Mouse (Mus musculus): ENCODE results near the gene Fbrs.
"Not testable (repeated sequence)": the region's sequence is repeated elsewhere in the genome, so short reads cannot be mapped to it uniquely, and the experiment has no call there.

Fbrs gene

DNA sequence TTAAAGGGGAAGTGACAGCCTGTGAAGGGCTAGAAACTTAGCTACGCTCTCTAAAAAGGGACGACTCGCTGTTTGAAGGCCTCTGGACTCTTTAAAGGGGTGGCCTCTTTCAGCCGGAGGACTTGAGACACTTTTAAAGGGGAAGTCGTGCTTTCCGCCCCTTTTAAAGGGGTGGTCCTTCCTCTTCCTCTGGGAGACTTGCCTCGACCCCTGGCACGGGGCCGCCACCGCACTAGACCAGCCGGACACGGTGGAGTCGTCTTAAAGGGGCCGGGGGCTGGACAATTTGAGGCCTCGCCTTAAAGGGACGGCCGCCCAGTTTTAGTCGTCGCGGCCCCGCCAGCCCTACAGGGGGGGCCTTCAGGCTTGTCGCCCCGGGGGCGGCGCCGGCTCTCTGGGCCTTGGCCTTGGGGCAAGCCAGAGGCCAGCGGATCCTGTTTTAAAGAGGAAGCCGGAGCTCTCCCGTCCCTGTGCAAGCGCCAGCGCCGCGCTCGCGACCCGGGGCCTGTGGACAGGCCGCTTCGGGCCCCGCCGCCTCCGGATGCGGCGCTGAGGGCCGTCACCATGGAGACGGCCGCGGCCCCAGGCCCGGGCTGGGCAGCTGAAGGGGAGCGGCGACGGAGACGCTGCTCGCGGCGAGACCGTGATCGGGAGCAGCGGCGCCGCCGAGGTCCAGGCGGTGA is at the start of gene Fbrs:
TSS of gene Fbrs (plus strand) at position 565 of the 683 bp plus-strand sequence.
- DNase-seq, result peak in 1 of 2 experiments; percentile 86

DNA sequence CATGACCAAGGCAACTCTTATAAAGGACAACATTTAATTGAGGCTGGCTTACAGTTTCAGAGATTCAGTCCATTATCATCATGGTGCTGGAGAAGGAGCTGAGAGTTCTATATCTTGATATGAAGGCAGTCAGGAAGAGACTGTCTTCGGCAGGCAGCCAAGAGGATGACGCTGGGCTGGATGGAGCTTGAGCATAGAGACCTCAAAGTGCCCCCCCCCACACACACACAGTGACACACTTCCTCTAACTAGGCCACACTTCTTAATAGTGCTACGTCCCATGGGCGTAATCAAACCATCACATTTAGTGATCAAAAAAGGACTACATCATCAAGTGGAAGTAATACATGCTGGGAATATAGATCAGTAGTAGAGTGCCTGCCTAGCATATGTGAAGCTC is 43.8 kb upstream of the Fbrs start:
- DNase-seq, result no peak

DNA sequence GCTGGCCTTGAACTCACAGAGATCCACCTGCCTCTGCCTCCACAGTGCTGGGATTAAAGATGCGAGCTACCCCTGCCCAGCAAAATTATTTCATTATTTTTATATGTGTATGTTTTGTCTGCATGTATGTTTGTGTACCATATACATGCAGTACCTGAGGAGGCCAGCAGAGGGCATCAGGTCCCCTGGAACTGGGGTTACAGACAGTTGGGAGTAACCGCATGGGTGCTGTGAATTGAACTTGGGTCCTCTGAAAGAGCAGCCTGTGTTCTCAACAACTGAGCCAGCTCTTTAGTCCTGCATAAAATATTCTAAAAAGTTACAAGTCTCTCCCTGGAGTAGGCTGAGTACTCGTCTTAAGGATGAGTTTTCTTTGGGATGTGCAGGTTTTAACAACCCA is 41.3 kb upstream of the Fbrs start:
- DNase-seq, result peak in 1 of 2 experiments; percentile 36

DNA sequence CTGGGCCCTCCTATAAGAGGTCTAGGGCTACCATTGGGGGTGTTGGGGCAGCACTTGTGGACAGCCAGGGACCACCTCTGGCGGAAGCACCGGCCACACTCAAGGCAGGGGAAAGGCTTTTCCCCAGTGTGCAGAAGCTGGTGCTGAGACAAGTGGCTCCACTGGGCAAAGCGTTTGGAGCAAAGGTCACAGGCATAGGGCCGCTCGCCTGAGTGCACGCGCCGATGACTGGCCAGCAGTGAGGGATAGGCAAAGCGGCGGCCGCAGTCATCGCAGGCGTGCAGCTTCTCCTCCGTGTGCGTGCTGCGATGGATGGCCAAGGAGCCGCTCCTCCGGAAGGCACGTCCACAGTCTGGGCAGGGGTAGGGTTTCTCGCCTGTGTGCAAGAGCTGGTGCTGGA is 35.0 kb upstream of the Fbrs start:
- DNase-seq, result no peak

DNA sequence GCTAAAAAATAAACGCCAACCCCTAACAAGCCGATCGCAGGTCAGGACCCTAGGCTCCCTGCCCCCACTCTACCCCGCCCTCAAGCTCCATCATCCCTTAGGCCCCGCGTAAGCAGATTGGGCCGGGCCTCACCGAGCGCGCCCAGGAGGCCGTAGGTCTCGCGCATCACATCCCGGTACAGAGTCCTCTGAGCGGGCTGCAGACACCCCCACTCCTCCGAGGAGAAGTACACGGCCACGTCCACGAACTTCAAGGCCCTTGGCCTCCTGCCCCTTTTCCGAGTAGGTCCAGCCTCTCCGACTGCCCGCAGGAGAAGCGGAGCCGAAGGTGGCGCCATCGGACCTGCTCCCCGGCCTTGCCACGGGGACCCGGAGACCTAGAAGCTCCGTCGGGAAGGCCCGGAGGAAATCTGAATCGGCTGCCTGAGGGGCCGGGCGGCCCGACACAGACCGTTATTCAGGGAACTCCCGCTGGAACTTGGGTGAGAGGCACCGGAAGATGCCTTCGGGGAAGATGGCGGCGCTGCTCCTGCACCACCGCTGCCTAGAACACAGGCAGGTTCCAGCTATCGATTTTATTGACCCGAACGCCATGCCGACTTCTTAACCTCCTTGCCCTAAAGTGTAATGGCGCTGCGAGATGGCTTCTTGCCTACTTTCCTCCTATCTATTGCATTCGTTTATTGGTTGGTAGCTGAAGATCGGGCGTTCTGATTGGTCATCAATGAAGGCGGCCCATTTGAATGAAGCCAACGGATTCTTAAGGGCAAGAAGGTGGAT is 30.3 kb upstream of the Fbrs start, which contains the start of gene Zfp689:
TSS of gene Zfp689 (minus strand) at position 638 of the 780 bp plus-strand sequence.
- peak; percentile 89 for DNase-seq

DNA sequence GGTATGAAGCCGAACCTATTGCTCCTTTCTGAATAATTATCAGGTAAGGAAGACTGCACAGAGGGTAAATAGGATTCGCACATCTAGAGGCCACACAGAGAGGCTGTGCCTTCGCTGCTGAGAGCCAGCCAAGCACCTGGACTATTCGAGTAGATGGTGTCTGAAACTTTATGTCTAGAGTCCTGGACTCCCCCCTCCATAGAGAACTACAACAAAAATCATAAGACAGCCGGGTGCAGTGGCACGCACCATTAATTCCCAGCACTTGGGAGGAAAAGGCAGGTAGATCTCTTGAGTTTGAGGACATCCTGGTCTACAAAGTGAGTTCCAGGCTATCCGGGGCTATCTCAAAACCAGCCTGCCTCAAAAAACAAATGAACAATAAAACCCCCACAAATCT is 29.0 kb upstream of the Fbrs start:
- no peak for DNase-seq

DNA sequence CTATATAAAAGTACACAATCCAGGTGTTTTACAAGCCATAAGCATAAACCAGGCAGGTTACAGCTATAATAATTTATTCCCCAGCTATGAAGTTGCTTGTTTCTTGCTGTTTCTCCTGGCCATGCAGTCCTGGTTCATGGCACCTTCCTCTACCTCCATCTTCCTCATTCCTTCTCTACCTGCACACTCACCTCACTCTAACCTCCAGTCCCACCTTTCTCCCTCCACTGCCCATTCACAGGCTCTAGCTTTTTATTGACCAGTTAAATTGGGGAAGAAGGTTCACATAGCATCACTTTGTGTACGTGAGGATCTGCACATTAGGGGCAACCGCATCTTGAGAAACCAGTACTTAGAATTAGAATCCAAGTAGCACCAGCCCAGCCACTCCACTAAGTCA is 25.9 kb upstream of the Fbrs start:
- DNase-seq, result no peak

DNA sequence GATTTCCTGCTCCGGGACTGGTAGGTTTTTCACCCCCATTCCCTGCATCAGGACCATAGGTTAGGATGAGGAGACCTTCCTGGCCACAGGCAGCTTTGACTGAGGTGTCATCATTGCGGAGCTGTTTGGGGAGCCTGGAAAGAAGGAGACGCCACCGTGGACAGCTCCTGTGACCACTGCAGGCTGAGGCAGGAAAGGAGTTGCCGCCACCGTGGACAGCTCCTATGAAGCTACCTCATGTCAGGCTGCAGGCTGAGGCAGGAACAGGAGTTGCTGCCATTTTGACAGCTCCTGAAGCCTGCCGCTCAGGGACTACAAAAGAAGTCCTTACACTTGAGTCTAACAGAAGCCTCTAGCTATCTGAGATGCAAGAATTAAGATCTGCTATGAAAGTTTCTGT is 24.1 kb upstream of the Fbrs start:
- DNase-seq, result no peak

DNA sequence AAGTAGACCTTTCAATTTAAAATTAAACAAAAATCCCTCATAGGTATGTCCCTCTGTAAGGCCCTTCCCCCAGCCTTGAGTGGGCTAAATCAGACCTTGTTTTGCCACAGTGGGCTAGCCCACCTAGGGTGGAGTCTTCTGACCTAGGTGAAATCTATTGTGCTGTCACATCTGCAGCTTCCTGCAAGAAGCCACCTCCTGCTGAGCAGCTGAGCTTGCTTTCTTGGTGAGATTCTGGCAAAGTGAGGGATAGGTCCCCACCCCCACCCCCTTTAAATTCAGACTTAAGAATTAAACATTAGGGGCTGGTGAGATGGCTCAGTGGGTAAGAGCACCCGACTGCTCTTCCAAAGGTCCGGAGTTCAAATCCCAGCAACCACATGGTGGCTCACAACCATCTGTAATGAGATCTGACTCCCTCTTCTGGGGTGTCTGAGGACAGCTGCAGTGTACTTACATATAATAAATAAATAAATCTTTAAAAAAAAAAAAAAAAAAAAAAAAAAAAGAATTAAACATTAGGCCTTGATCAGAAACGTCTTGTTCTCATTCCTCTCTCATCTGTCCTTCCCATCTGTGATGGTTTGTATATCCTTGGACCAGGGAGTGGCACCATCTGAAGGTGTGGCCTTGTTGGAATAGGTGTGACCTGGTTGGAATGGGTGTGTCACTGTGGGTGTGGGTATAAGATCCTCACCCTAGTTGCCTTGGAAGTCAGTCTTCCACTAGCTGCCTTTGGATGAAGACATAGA is 20.5 kb upstream of the Fbrs start:
- not testable (repeated sequence) for DNase-seq

DNA sequence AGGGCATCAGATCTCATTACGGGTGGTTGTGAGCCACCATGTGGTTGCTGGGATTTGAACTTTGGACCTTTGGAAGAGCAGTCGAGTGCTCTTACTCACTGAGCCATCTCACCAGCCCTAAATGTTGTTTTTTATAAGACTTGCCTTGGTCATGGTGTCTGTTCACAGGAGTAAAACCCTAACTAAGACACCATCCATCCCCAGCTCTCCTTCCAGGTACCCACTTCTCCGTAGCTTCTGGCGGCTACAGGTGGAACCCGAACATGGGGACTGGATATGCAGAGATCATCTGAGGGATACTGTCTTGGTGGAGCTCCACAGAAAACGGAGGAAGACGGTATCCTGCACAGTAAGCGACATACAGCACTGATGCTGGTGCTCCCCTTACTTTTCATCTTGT is 19.7 kb upstream of the Fbrs start, which contains the start of gene Prr14:
TSS of gene Prr14 (plus strand) at position 301 of the 400 bp plus-strand sequence.
- DNase-seq, result not testable (repeated sequence)

DNA sequence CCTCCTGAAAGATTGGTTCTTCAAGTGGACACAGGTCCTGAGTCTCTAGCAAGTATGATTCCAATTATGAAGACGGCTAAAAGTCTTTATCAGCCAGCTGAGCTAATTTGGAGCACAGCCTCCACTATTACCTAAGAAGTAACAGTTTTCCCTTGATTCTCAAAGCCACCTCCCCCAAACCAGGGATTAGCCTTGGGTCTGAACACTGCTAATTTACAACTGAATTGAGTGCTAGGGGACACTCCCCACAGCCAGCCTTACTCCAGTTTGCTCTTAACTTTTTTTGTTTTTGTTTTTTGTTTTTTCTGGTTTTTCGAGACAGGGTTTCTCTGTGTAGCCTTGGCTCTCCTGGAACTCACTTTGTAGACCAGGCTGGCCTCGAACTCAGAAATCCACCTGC is 13.8 kb upstream of the Fbrs start:
- no peak for DNase-seq

DNA sequence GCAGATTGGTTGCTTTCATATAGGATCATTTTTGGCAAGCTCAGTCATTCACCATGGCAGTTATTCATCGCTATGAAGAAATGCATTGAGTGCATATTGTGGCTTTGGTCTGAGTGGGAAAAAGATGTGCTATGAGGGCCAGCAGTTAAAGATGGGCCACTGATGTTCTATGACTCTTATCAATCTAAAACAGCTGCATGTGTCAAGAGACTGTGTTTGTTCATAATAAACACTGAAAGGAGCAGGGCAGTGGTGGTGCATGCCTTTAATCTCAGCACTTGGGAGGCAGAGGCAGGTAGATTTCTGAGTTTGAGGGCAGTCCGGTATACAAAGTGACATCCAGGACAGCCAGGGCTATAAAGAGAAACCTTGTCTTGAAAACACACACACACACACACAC is 13.3 kb upstream of the Fbrs start:
- not testable (repeated sequence) for DNase-seq

DNA sequence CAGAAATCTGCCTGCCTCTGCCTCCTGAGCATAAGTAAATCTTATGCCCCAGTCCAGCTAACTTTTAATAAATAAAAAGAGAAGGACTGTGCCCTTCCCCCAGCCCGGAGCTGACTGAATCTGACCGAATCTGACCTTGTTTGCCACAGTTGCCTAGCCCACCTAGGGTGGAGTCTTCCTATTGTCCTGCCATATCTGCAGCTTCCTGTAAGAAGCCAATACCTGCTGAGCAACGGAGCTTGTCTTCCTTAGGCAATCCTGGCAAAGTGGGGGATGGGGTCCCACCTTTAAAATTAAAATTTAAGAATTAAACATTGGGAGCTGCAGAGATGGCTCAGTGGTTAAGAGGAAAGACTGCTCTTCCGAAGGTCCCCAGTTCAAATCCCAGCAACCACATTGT is 12.4 kb upstream of the Fbrs start:
- no peak for DNase-seq

DNA sequence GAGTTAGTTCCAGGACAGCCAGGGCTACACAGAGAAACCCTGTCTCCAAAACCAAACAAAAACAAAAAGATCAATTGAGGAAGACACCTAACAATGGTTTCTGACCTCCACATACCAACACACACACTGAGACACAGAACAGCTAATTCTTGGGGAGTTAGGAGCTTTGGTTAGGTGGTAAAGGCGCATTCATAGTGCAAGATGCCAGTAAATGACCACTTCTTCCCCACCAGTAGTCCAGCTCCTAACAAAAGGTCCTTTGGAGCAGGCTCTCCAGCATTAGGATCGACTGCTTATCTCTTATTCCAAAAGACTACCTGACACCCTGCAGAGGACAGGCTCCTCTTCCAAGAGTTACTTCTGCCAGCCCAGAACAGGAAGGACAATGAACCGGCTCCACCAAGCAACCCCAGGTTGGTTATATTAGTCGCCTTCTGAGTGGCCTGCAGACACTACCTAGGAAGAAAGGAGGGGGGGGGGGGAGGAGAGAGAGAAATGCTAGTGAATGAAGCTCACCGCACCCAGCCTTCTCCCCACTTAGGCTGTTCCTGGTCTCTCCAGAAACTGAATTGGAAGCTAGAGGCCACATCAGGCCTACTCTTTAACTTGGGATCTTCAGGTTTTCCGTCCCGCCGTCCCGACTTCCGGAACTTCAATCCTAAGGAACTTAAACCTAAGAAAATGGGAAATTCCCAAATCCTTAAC is 8.8 kb upstream of the Fbrs start:
- DNase-seq, result peak; percentile 25 to 33

DNA sequence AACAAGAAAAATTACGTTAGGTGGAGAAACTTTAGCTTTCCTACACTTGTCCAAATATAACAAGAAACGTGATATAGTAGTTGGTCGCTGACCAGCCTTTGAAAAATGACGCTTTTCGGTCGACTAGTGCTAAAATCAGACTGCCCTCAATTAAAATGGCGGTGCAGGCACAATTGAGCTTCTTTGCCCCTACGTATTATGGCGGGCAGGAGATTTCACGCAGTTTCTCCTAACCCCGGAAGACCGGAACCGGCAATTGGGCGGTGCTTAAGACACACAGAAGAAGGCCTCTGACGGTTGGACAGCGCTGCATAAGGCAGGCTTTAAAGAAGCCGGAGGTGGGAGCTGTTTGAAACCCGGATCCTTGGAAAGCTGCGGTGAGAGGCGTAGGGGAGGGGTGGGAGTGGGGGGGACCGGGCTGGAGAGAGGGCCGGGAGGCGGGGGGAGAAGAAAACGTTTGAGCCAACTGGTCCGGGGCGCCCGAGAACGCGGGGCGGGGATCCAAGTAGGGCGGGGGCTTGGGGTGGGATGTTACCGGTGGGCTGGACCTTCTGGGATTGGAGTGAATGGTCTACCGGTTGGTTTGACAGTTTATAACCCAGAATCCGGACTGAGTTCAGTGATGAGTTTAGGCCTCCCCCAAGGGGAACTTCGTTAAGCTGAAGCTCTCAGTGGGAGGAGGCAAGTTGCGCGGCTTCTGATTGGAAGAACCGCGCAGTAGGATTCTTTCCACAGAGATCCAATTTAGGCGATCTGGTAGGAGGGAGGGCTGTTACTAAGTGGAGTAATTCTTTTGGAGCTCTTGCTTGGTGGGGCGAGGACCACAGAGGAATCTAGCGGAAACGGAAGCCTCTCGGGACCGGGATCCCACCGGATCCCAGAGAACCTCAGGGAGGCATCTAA is 8.0 kb upstream of the Fbrs start:
- DNase-seq, result peak; percentile 84 to 91

DNA sequence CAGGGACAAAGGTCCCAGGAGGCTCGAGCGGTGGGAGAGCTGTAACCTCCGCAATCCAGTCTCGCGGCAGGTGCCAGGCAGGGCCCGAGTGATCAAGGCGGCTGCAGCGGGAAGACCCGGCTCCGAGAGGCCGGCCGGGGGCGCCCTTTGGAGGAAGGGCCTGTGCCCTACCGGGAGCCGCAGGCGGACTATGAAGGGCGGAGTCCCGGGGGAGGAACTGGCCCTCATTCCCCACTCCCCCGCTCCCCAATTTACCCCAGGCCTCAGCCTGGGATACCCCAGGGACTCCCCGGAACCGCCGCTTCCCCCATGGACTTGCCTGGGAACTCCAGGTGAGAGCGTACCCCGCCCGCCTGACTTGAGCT is 7.4 kb upstream of the Fbrs start:
- DNase-seq, result peak; percentile 63 to 70

DNA sequence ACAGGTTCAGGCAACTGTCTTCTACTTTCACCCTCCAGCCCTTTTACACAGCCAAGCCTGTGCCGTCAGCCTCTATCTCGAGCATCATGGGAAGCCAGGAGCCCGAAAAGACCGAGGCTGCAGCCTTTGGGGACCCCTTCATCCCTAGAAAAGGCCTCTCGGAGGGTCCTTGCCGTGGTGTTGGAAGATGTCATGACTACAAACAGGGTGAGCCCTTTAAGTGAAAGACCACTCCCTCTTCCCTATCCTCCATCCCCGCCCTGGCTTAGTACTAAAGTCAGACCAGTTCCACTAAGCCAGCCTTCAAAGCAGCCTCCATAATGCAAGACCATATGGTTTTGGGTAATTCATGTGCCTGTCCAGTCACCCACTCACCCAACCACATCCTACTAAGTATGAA is 6.9 kb upstream of the Fbrs start:
- no peak for DNase-seq

DNA sequence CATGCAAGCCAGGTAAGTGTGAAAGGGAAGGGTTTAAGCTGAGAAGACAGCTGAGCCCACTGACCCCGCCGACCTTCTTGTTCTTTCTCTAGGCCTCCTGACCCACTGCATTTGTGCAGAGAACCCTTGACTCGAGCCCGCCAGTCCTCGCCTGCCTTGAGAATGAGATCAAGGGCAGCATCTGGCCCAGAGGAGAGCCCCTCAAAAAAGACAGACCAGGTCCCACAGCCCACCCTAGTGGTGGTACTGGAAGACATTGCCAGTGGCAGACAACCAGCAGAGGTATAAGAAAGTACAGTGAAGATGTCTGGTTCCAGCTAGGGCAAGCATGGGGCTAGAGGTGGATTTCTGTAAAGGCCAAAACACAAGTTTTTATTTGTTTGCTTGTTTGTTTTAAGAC is 5.3 kb upstream of the Fbrs start:
- peak; percentile 36 to 58 for DNase-seq

DNA sequence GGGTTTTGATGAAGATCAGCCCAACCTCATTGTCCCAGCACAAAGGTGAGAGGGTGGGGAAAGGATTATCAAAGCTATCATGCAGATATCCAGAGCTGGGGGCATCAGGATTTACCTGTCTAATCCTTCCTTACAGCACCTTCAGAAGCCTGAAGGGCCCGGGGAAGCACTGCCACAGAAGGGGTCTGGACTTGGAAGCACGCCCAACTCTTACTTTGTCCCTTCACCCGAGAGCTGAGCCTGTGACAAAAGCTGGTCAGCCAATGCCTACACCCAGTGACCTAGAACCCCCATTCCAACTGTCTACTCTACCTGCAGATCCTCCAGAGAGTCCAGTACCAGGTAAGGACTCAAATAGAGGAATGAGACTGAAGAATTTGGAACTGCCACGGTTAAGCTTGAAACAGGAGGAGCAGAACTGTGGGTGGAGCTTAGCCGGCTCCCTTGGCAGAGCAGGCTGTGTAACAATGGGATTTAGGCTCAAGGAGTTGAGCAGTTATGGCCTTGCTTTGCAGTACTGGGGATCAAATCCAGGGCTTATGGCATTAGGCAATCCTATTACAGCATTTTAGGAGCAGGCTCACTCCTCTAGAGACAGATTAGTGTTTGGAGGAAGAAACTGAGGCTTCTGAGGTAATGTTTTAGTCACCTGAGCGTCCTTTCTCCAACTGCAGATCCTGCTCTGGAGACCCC is 4.5 kb upstream of the Fbrs start:
- DNase-seq, result no peak

DNA sequence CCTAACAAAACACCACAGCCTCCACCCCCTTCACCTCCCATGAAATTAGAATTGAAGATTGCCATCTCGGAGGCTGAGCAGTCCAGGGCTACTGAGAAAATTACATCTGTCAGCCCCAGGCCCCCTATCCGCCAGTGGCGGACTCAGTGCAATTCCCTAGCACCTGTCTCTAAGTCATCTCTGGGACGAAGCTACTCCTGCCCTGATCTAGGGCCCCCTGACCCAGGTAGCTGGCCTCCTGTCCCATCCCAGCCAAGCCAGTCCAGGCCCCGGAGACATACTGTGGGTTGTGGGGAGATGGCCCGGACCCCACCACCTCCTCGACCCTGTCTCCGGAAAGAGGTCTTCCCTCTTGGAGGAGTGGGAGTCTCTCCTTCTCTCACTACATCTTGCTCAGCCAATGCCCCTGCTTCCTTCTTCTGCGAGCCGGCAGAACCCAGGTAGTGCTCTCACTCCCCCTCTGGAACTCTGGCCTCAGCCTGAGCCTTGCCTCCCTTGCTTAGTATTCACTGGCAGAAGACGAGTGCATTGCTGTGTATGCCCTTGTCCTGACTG is 3.7 kb upstream of the Fbrs start:
- no peak for DNase-seq

DNA sequence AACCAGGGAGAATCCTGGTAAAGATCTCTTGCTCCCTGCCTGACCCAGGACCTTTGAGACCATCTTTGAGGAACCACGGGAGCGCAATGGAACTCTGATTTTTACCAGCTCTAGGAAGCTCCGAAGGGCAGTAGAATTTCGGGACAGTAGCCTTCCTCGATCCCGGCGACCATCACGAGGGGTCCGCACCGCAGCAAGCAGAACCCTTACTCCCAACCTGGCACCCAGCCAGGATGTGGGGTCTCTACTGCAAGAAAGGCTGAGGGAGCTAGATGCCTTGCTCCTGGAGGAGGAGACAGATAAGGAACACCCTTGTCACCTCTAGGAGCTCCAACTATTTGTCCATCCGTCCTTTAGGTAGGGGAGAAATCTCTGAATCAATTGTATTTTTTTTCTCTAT is 2.7 kb upstream of the Fbrs start:
- DNase-seq, result no peak

Measured in thymus, postnatal 36 days (tissue).